Mouse (Mus musculus) testis, adult 2 months (tissue): ENCODE measurements at regions not wholly inside any gene's neighbourhood (a gene's known extent, or its start where the extent isn't known, plus 50 kb on each side); places are given as distances from the start of the nearest gene placed in this dataset.

Experiments used
- CTCF ChIP-seq: fragments of 200-500 bp; IDR thresholded peaks from 2 replicates; pipeline ENCODE4 v1.5.1; 2012; ENCODE audit warnings: low read depth, mild to moderate bottlenecking, inconsistent platforms, low read length, moderate library complexity; ENCODE audit not compliant: control insufficient read depth, insufficient read depth, insufficient replicate concordance
- POLR2A ChIP-seq: fragments of 200-500 bp; IDR thresholded peaks from 2 replicates; pipeline ENCODE4 v1.6.1; 2012; ENCODE audit warnings: low read depth, mild to moderate bottlenecking, inconsistent platforms, low read length, moderate library complexity; ENCODE audit not compliant: control insufficient read depth

- TF ChIP-seq CTCF (no peak), POLR2A (no peak)
Measured at GRCm38 (mm10) chr17:73017173-73017572, 90.6 kb upstream of the Lclat1 start.
